Mouse (Mus musculus) CD8-positive naive resting alpha-beta T cell, adult 57 days (primary cell): ENCODE results near the gene Thap2. TPM values are rescaled to one million over a fixed set of nuclear protein-coding genes. Genes with fewer than 3 reads are reported as not detected.

ENCODE experiments used
- total RNA-seq: library from RNA; stranded (reverse); gene quantifications from one replicate; pipeline ENCODE4 v1.2.4, GENCODE M21; 2023

The Thap2 gene
- total RNA-seq: 5.8 TPM

GRCm38 (mm10) chr10:115384221-115385017, at the start of gene Thap2, which contains the start of gene Zfc3h1:
TSS of gene Thap2 (minus strand) at chr10:115384443.
TSS of gene Zfc3h1 (plus strand) at chr10:115384959.

GRCm38 (mm10) chr10:115361840-115362622, 22.2 kb downstream of the Thap2 start, which contains the start of gene Tmem19:
TSS of gene Tmem19 (minus strand) at chr10:115362501.

Other genes with a start within 250 kb of the Thap2 start
- not detected for gene Tph2, start 199.4 kb downstream of the Thap2 start, total RNA-seq
- gene Tbc1d15, start 133.0 kb downstream of the Thap2 start, total RNA-seq: 122 TPM
- gene Rab21, start 68.8 kb downstream of the Thap2 start, total RNA-seq: 49.9 TPM
- 23.0 TPM for gene Tmem19, start 21.9 kb downstream of the Thap2 start, total RNA-seq
- gene Zfc3h1, start 516 bp upstream of the Thap2 start, total RNA-seq: 63.3 TPM
- gene A930009A15Rik, start 185.5 kb upstream of the Thap2 start, total RNA-seq: not detected
- gene Lgr5, start 203.3 kb upstream of the Thap2 start, total RNA-seq: not detected